Mouse (Mus musculus): ENCODE data around the gene Hoga1. TPM values are rescaled to one million over a fixed set of nuclear protein-coding genes. Genes with fewer than 3 reads are reported as not detected.

Hoga1 gene
- polyA plus RNA-seq, 1 experiment from 2014 or later, result 0.44 TPM

DNA sequence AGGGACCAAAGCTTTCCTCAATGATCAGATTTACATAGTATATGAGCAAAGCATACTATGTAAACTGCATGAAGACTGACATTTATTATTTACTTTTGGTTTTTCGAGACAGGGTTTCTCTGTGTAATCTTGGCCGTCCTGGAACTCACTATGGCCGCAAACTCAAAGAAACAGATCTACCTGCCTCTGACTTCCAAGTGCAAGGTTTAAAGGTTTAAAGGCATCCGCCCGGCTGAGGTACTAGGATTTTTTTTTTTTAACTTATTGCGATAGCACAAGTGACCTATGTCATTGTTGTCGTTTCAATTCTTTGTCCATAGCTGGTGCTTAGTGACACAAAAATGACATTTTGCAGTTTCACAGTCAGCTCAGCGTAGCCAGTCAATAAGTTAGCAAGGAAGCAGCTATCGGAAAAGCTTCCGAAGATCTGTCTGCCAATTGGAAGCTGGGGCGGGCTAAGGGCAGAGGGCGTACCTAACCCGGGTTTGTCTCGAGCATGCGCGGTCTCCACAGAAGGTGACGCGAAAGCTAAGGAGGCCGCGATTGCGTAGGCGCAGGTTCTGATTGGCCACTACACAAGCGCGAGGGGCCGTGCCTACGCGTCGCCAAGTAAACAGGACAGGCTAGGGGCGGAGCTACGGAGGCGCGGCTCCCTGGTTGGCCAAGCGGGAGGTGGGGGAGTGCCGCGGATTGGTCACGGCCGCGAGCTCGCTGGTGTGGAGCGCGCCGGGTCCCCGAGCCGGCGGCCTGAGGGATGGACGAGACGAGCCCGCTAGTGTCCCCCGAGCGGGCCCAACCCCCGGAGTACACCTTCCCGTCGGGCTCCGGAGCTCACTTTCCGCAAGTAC is 44.6 kb downstream of the Hoga1 start, which contains the start of gene Pi4k2a:
Pi4k2a (plus strand) TSS at position 723 of the 848 bp plus-strand sequence.
- Histone ChIP-seq H3K27ac (peak within 1 kb of the TSS; percentile 91), H3K4me2 (peak within 1 kb of the TSS; percentile 88), H3K9me3 (replicated peaks) (no peaks in the 10 kb centered on the region), H3K4me1 (replicated peaks) (peaks cover 29% of the 10 kb centered on the region), H3K27me3 (no peaks in the 10 kb centered on the region), H3K36me3 (no peaks in the 10 kb centered on the region), H3K4me3 (peak within 1 kb of the TSS; percentile 82), H3K9ac (peak within 1 kb of the TSS; percentile 87)
- under 1% methylated on average over 54 of the region's 55 CpGs for WGBS
- ATAC-seq (replicated peaks; ENCODE audit: insufficient number of reproducible peaks, insufficient read depth, low FRiP score, low read depth), result peak; percentile 99

DNA sequence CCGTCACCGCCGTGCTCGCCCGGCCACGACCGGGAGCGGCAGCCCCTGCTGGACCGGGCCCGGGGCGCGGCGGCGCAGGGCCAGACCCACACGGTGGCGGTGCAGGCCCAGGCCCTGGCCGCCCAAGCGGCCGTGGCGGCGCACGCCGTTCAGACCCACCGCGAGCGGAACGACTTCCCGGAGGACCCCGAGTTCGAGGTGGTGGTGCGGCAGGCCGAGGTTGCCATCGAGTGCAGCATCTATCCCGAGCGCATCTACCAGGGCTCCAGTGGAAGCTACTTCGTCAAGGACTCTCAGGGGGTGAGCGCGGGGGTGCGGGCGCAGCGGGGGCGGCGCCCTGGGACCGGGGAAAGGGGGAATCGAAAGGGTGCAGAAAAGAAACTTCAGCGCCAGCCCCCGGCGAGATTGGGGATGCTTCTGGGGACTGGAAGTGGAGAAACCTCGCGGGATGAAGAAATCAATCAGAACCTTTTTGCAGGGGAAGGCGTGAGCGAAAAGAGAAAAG is 45.3 kb downstream of the Hoga1 start:
- Histone ChIP-seq H3K4me3 (peak overlapping the region; percentile 82), H3K4me1 (replicated peaks) (peaks cover 26% of the 10 kb centered on the region), H3K27me3 (no peaks in the 10 kb centered on the region), H3K4me2 (peak overlapping the region; percentile 88), H3K9me3 (replicated peaks) (no peaks in the 10 kb centered on the region), H3K9ac (peak overlapping the region; percentile 87), H3K27ac (peak overlapping the region; percentile 91), H3K36me3 (no peaks in the 10 kb centered on the region)
- under 1% methylated on average over 52 of the region's 52 CpGs for WGBS
- peak; percentile 71 for ATAC-seq (replicated peaks; ENCODE audit: insufficient number of reproducible peaks, insufficient read depth, low FRiP score, low read depth)

DNA sequence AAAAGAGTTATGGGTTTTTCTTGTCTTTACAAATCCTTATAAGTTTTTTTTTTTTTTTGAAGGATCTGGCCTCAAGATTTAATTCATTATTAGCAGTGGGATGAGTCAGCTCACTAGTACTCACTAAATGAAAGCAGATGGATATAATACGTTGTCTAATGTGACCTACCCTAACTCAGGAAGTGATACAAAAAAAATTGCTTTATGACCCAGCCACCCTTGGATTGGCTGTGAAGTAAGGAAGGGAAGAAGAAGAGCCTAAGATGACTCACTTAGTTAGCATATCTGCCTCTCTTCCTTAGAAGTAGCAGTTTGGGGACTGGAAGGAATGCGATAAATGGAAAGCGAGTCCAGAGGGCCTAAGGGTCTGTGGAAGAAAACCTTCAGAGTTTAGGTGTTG is 54.0 kb downstream of the Hoga1 start:
- no peak overlapping the region for H3K27ac ChIP-seq
- H3K27me3 ChIP-seq, result no peaks in the 10 kb centered on the region
- peaks cover 14% of the 10 kb centered on the region for H3K36me3 ChIP-seq
- no peak overlapping the region for H3K4me3 ChIP-seq
- H3K4me1 ChIP-seq (replicated peaks), result no peaks in the 10 kb centered on the region
- no peak overlapping the region for H3K4me2 ChIP-seq
- WGBS, result 78% methylated on average over 3 of the region's 3 CpGs
- ATAC-seq (replicated peaks; ENCODE audit: insufficient number of reproducible peaks, insufficient read depth, low FRiP score, low read depth), result no peak
- no peak overlapping the region for H3K9ac ChIP-seq
- H3K9me3 ChIP-seq (replicated peaks), result no peaks in the 10 kb centered on the region

GRCm38 (mm10) chr19:42104681-42105080 is 59.3 kb downstream of the Hoga1 start:
- ATAC-seq (replicated peaks; ENCODE audit: insufficient number of reproducible peaks, insufficient read depth, low FRiP score, low read depth), result no peak
- H3K27ac ChIP-seq, result no peak overlapping the region
- H3K4me3 ChIP-seq, result no peak overlapping the region
- H3K36me3 ChIP-seq, result peaks cover 23% of the 10 kb centered on the region
- no peaks in the 10 kb centered on the region for H3K27me3 ChIP-seq
- no peak overlapping the region for H3K9ac ChIP-seq
- H3K4me2 ChIP-seq, result no peak overlapping the region
- H3K4me1 ChIP-seq (replicated peaks), result no peaks in the 10 kb centered on the region
- H3K9me3 ChIP-seq (replicated peaks), result no peaks in the 10 kb centered on the region
- WGBS, result 91% methylated on average over 9 of the region's 9 CpGs

- no peak overlapping the region for H3K4me2 ChIP-seq
- peaks cover 40% of the 10 kb centered on the region for H3K36me3 ChIP-seq
- H3K9ac ChIP-seq, result no peak overlapping the region
- WGBS, result 85% methylated on average over 4 of the region's 4 CpGs
- H3K4me3 ChIP-seq, result no peak overlapping the region
- no peak overlapping the region for H3K27ac ChIP-seq
- no peak for ATAC-seq (replicated peaks; ENCODE audit: insufficient number of reproducible peaks, insufficient read depth, low FRiP score, low read depth)
- H3K27me3 ChIP-seq, result no peaks in the 10 kb centered on the region
- no peaks in the 10 kb centered on the region for H3K9me3 ChIP-seq (replicated peaks)
- no peaks in the 10 kb centered on the region for H3K4me1 ChIP-seq (replicated peaks)
Measured at GRCm38 (mm10) chr19:42115783-42116335, 70.4 kb downstream of the Hoga1 start.

DNA sequence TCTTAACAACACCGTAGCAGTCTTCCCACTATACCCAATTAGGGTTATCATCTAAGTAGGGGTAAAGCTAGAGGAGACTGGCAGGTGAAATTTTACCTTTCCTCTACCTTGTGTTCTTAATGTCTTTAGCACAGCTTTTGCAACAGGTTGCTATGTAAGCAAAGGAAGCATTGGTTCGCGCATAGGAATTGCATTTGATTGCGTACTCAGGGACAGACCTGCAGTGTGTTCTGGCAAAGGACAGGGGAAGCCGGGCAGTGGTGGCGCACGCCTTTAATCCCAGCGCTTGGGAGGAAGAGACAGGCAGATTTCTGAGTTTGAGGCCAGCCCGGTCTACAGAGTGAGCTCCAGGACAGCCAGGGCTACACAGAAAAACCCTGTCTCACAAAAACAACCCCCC is 72.7 kb downstream of the Hoga1 start:
- no peak overlapping the region for H3K4me2 ChIP-seq
- ATAC-seq (replicated peaks; ENCODE audit: insufficient number of reproducible peaks, insufficient read depth, low FRiP score, low read depth), result no peak
- no peaks in the 10 kb centered on the region for H3K4me1 ChIP-seq (replicated peaks)
- no peaks in the 10 kb centered on the region for H3K9me3 ChIP-seq (replicated peaks)
- no peak overlapping the region for H3K9ac ChIP-seq
- no peaks in the 10 kb centered on the region for H3K27me3 ChIP-seq
- H3K36me3 ChIP-seq, result peaks cover 58% of the 10 kb centered on the region
- WGBS, result 93% methylated on average over 9 of the region's 9 CpGs
- H3K27ac ChIP-seq, result no peak overlapping the region
- H3K4me3 ChIP-seq, result no peak overlapping the region

DNA sequence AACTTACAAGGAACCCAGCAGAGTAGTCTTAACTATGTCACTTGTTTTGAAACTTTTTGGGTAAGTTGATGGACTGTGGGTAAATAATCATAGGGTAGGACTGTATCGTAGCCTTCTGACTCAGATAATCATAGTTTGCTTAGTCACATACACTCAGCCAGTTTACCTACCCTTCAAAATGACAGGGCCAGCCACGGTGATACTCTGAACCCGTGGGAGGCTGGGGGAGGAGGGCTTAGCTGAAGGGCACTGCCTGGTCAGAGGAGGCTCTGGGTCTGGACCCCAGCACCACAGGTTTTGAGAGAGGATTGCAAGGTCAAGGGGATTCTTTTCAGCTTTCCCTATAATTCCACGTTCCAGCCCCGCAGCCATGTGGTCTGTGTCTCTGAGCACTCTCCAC is 73.2 kb downstream of the Hoga1 start:
- H3K9ac ChIP-seq, result no peak overlapping the region
- H3K4me1 ChIP-seq (replicated peaks), result no peaks in the 10 kb centered on the region
- no peak for ATAC-seq (replicated peaks; ENCODE audit: insufficient number of reproducible peaks, insufficient read depth, low FRiP score, low read depth)
- no peaks in the 10 kb centered on the region for H3K27me3 ChIP-seq
- H3K9me3 ChIP-seq (replicated peaks), result no peaks in the 10 kb centered on the region
- whole genome bisulfite sequencing, result 77% methylated on average over 5 of the region's 5 CpGs
- H3K27ac ChIP-seq, result no peak overlapping the region
- H3K36me3 ChIP-seq, result peaks cover 58% of the 10 kb centered on the region
- H3K4me3 ChIP-seq, result no peak overlapping the region
- no peak overlapping the region for H3K4me2 ChIP-seq

DNA sequence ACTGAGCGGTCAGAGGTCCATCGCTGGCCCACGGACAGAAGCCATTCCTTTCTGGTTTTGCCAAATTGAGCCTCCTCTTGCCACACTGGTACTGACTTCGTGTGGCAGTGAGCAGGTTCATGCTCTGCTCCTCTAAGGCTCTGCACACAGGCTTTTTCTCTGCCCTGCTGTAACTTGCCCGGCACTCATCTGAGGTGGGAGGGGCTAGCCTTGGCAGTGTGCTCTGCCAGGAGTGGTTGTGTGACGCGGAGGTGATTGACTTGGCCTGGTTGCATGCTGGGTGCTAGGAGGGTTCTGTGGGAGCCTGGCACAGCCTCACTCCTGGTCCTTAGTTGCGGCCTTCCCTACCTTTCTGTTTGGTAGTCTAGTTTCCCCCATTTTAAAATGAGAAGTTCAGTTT is 75.0 kb downstream of the Hoga1 start:
- WGBS, result 87% methylated on average over 8 of the region's 8 CpGs
- H3K4me3 ChIP-seq, result no peak overlapping the region
- peaks cover 6% of the 10 kb centered on the region for H3K4me1 ChIP-seq (replicated peaks)
- H3K9me3 ChIP-seq (replicated peaks), result no peaks in the 10 kb centered on the region
- no peak overlapping the region for H3K9ac ChIP-seq
- no peaks in the 10 kb centered on the region for H3K27me3 ChIP-seq
- no peak overlapping the region for H3K4me2 ChIP-seq
- no peak for ATAC-seq (replicated peaks; ENCODE audit: insufficient number of reproducible peaks, insufficient read depth, low FRiP score, low read depth)
- H3K36me3 ChIP-seq, result peaks cover 49% of the 10 kb centered on the region
- H3K27ac ChIP-seq, result no peak overlapping the region

Other genes starting within 250 kb of the Hoga1 start
- gene Arhgap19, start 243.6 kb upstream of the Hoga1 start, polyA plus RNA-seq (2015; fragmentation: Nextera tagmentation; extraction: Ambion mirVana), result 9.3 and 12.8 TPM in 2 replicates
- 2.1 and 2.6 TPM in 2 replicates for gene Frat1, start 215.6 kb upstream of the Hoga1 start, polyA plus RNA-seq (2015; fragmentation: Nextera tagmentation; extraction: Ambion mirVana)
- gene Frat2, start 197.5 kb upstream of the Hoga1 start, polyA plus RNA-seq (2015; fragmentation: Nextera tagmentation; extraction: Ambion mirVana), result 2.2 and 3.5 TPM in 2 replicates
- 7.4 and 10.1 TPM in 2 replicates for gene Rrp12, start 149.4 kb upstream of the Hoga1 start, polyA plus RNA-seq (2015; fragmentation: Nextera tagmentation; extraction: Ambion mirVana)
- gene Pgam1, start 133.7 kb upstream of the Hoga1 start, polyA plus RNA-seq (2015; fragmentation: Nextera tagmentation; extraction: Ambion mirVana), result 666 and 693 TPM in 2 replicates
- 39.3 and 46.9 TPM in 2 replicates for gene Exosc1, start 112.2 kb upstream of the Hoga1 start, polyA plus RNA-seq (2015; fragmentation: Nextera tagmentation; extraction: Ambion mirVana)
- gene Zdhhc16, start 112.1 kb upstream of the Hoga1 start, polyA plus RNA-seq (2015; fragmentation: Nextera tagmentation; extraction: Ambion mirVana), result 46.5 and 62.7 TPM in 2 replicates
- gene Mms19, start 64.5 kb upstream of the Hoga1 start, polyA plus RNA-seq (2015; fragmentation: Nextera tagmentation; extraction: Ambion mirVana), result 19.7 and 22.5 TPM in 2 replicates
- 14.6 and 18.0 TPM in 2 replicates for gene Ubtd1, start 63.8 kb upstream of the Hoga1 start, polyA plus RNA-seq (2015; fragmentation: Nextera tagmentation; extraction: Ambion mirVana)
- gene Ankrd2, start 9.6 kb upstream of the Hoga1 start, polyA plus RNA-seq (2015; fragmentation: Nextera tagmentation; extraction: Ambion mirVana), result 0.25 TPM in 1 of 2 replicates, not detected in the other
- not detected in 2 replicates for gene 4933411K16Rik, start 6.6 kb downstream of the Hoga1 start, polyA plus RNA-seq (2015; fragmentation: Nextera tagmentation; extraction: Ambion mirVana)
- gene Morn4, start 40.7 kb downstream of the Hoga1 start, polyA plus RNA-seq (2015; fragmentation: Nextera tagmentation; extraction: Ambion mirVana), result 10.4 and 12.6 TPM in 2 replicates
- 13.3 and 16.1 TPM in 2 replicates for gene Pi4k2a, start 44.9 kb downstream of the Hoga1 start, polyA plus RNA-seq (2015; fragmentation: Nextera tagmentation; extraction: Ambion mirVana)
- 29.7 and 34.1 TPM in 2 replicates for gene Avpi1, start 83.4 kb downstream of the Hoga1 start, polyA plus RNA-seq (2015; fragmentation: Nextera tagmentation; extraction: Ambion mirVana)
- 15.8 and 24.0 TPM in 2 replicates for gene Marveld1, start 101.8 kb downstream of the Hoga1 start, polyA plus RNA-seq (2015; fragmentation: Nextera tagmentation; extraction: Ambion mirVana)
- gene Zfyve27, start 118.3 kb downstream of the Hoga1 start, polyA plus RNA-seq (2015; fragmentation: Nextera tagmentation; extraction: Ambion mirVana), result 18.4 and 26.7 TPM in 2 replicates
- 4.1 and 4.3 TPM in 2 replicates for gene Sfrp5, start 156.6 kb downstream of the Hoga1 start, polyA plus RNA-seq (2015; fragmentation: Nextera tagmentation; extraction: Ambion mirVana)
- gene Golga7b, start 202.0 kb downstream of the Hoga1 start, polyA plus RNA-seq (2015; fragmentation: Nextera tagmentation; extraction: Ambion mirVana), result 0.30 and 0.38 TPM in 2 replicates

All from heart, embryonic 15.5 days (tissue).